Mouse (Mus musculus): ENCODE results near the gene Actrt3.

GRCm38 (mm10) chr3:30644207-30644606 lies 44.5 kb upstream of the Actrt3 start, which contains the start of gene Lrriq4:
- TF ChIP-seq CTCF (IDR thresholded peaks at IDR 0.05; ENCODE audit: control insufficient read depth, insufficient read depth, low read length) (no peak), POLR2A (IDR thresholded peaks at IDR 0.05; ENCODE audit: borderline replicate concordance, control insufficient read depth, low read depth, low read length) (no peak)
